Mouse (Mus musculus): ENCODE data around the gene Tmem116.

DNA sequence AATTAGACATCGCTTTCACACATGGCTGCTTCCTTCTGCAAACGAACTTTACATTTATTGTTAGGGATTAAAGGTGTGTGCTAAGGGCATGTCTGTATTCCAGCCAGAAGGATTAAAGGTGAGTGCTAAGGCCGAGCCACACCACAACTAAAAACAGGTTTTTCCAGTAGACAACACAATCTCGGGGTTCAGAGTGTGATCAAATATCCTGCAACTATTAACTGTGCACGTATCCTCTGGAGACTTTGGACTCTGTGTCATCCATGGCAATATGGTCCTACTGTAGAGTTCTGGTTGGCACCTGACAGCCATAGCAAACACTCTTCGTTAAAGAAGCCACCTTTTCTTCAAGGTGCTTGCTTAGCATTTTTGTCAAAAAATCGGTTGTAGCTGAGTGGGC, 58.3 kb downstream of the Tmem116 start:
- no peak for TF ChIP-seq CTCF (IDR thresholded peaks at IDR 0.05; ENCODE audit: borderline replicate concordance, extremely low read depth, insufficient read depth, insufficient read length)
- no peak for TF ChIP-seq POLR2A (IDR thresholded peaks at IDR 0.05; ENCODE audit: borderline replicate concordance, extremely low read depth, insufficient read depth, insufficient read length, poor library complexity, severe bottlenecking)

Data from brain, embryonic 14.5 days (tissue).